Mouse (Mus musculus) lung, embryonic 15.5 days (tissue): ENCODE measurements around the gene Myo9b. TPM values are rescaled to one million over a fixed set of nuclear protein-coding genes. Genes with fewer than 3 reads are reported as not detected.
"Not testable (repeated sequence)": the region's sequence is repeated elsewhere in the genome, so short reads cannot be mapped to it uniquely, and the experiment has no call there.

ENCODE experiments used
- ATAC-seq: fragments of 200-750 bp; cut with Nextera tagmentation; 2 replicates; pipeline ENCODE4 v1.8.0; 2017; ENCODE audit warnings: moderate number of reproducible peaks, borderline replicate concordance; ENCODE audit not compliant: low FRiP score, low TSS enrichment; ENCODE audit errors: extremely low read depth
- H3K27ac ChIP-seq: fragments of 300-500 bp; sonication (generic); 2 replicates; pipeline ENCODE4 v1.5.1; 2015; ENCODE audit warnings: moderate library complexity, mild to moderate bottlenecking, inconsistent platforms
- H3K27me3 ChIP-seq: fragments of 300-500 bp; sonication (generic); 2 replicates; pipeline ENCODE4 v1.6.1; 2015; ENCODE audit warnings: inconsistent platforms
- H3K36me3 ChIP-seq: fragments of 300-500 bp; sonication (generic); 2 replicates; pipeline ENCODE4 v1.6.1; 2015; ENCODE audit warnings: inconsistent platforms
- H3K4me1 ChIP-seq: fragments of 300-500 bp; sonication (generic); 2 replicates; pipeline ENCODE4 v1.6.1; 2015; ENCODE audit warnings: inconsistent platforms
- H3K4me2 ChIP-seq: fragments of 300-500 bp; sonication (generic); 2 replicates; pipeline ENCODE4 v1.6.1; 2015; ENCODE audit warnings: inconsistent platforms, mild to moderate bottlenecking, moderate library complexity
- H3K4me3 ChIP-seq: fragments of 300-500 bp; sonication (generic); 2 replicates; pipeline ENCODE4 v1.5.1; 2015; ENCODE audit warnings: mild to moderate bottlenecking, inconsistent platforms
- H3K9ac ChIP-seq: fragments of 300-500 bp; sonication (generic); 2 replicates; pipeline ENCODE4 v1.6.1; 2015; ENCODE audit warnings: inconsistent platforms
- H3K9me3 ChIP-seq: fragments of 300-500 bp; sonication (generic); 2 replicates; pipeline ENCODE4 v1.6.1; 2016; ENCODE audit warnings: inconsistent platforms
- WGBS: fragments of 180-500 bp; shearing (Covaris S2); methylation state at CpG from one replicate; pipeline ENCODE4 v1.1.7; 2015; 5-methylcytosine and 5-hydroxymethylcytosine counted together
- polyA plus RNA-seq: library from polyadenylated mRNA; unstranded; fragments of >200 nt; fragmentation: Nextera tagmentation; extraction: Ambion mirVana; gene quantifications from 2 replicates; pipeline ENCODE4 v1.2.1, GENCODE M21; 2015

Myo9b gene
- polyA plus RNA-seq, 1 experiment from 2014 or later: 18.5 TPM

- H3K4me3 ChIP-seq: no peak overlapping the region
- H3K4me1 ChIP-seq: no peaks in the 10 kb centered on the region
- H3K27ac ChIP-seq: no peak overlapping the region
- no peak for ATAC-seq
- no peak overlapping the region for H3K4me2 ChIP-seq
- no peak overlapping the region for H3K9ac ChIP-seq
- WGBS: 95% methylated on average over 3 of the region's 3 CpGs
- H3K36me3 ChIP-seq: peaks cover 20% of the 10 kb centered on the region; the same call in 1 of the 2 replicates
- no peaks in the 10 kb centered on the region for H3K27me3 ChIP-seq
- no peaks in the 10 kb centered on the region for H3K9me3 ChIP-seq
These were observed 27.2 kb downstream of the Myo9b start for GRCm38 (mm10) chr8:71299716-71300115.

DNA sequence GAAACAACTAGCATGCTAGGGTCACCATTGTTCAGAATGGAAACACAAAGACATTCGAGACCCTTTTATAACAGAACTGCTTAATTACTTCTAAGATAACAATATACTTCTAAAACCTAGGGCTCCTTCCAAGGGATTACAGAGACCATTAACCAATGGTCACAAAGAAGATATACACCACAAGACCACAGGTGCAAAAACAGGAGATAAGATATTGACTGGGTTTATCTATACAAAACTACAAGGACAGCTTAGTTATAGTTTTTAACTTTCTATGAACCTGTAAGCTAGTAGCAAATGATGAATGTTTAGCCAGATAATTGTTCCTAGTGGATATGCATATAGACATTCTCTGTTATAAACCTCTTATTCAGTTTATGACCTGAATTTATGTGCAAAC lies 30.3 kb downstream of the Myo9b start:
- Histone ChIP-seq H3K27me3 (no peaks in the 10 kb centered on the region), H3K9ac (no peak overlapping the region), H3K4me2 (no peak overlapping the region), H3K27ac (no peak overlapping the region), H3K4me1 (no peaks in the 10 kb centered on the region), H3K36me3 (peaks cover 10% of the 10 kb centered on the region; the same call in 1 of the 2 replicates), H3K4me3 (no peak overlapping the region), H3K9me3 (no peaks in the 10 kb centered on the region)
- ATAC-seq: no peak
- WGBS: 100% methylated on average over 1 of the region's 1 CpGs

DNA sequence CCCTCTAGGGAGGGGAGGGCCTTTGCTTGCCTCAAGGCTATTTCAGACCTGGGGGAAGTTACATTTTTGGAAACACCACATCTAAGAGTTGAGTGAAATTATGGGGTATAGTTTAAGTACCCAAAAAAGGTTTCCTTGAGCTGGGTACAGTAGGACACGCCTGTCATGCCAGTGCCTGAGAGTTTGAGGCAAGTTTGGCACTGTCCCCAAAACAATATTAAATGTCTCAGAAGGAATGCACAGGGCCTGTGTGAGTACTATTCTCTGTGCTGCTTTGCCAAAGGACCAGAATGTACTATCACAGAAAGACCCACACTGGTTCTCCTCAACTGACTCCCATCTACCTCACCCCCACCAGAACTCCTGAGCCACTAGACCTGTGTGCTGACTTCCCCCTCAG lies 31.1 kb downstream of the Myo9b start:
- no peak overlapping the region for H3K4me2 ChIP-seq
- ATAC-seq: no peak

DNA sequence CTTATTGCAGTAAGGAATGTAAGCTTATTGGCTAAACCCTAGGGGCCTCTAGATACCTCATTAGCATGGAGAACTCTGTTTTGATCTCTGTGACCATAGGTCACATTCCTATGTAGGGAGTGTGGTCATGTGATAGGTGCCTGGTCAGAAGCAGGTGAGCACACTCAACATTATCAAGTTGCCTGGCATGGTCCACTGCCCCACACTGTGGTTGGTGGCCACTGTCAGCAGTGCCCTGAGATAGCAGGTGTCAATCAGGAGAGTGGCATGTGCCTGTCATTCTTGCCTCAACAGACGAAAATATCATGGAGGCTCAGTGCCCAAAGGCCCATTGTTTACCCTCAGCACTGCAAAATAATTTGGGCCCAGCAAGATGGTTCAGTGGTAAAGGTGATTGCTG lies 33.5 kb downstream of the Myo9b start:
- no peak for ATAC-seq
- Histone ChIP-seq H3K27me3 (no peaks in the 10 kb centered on the region), H3K4me1 (no peaks in the 10 kb centered on the region), H3K9me3 (no peaks in the 10 kb centered on the region), H3K4me3 (no peak overlapping the region), H3K9ac (no peak overlapping the region), H3K4me2 (no peak overlapping the region), H3K36me3 (peaks cover 10% of the 10 kb centered on the region; the same call in 1 of the 2 replicates), H3K27ac (no peak overlapping the region)
- 67% methylated on average over 1 of the region's 1 CpGs for WGBS

More for the DNA sequence above, 31.1 kb downstream of the Myo9b start:
- Histone ChIP-seq H3K27me3 (no peaks in the 10 kb centered on the region), H3K9me3 (no peaks in the 10 kb centered on the region), H3K36me3 (peaks cover 10% of the 10 kb centered on the region; the same call in 1 of the 2 replicates), H3K4me1 (no peaks in the 10 kb centered on the region), H3K4me3 (no peak overlapping the region), H3K27ac (no peak overlapping the region), H3K9ac (no peak overlapping the region)
- WGBS: 83% methylated on average over 1 of the region's 1 CpGs

GRCm38 (mm10) chr8:71307371-71307770 lies 34.9 kb downstream of the Myo9b start:
- H3K27ac ChIP-seq: no peak overlapping the region
- 82% methylated on average over 1 of the region's 1 CpGs for WGBS
- no peak overlapping the region for H3K4me3 ChIP-seq
- H3K9ac ChIP-seq: no peak overlapping the region
- H3K27me3 ChIP-seq: no peaks in the 10 kb centered on the region
- H3K4me2 ChIP-seq: no peak overlapping the region
- peaks cover 3% of the 10 kb centered on the region for H3K4me1 ChIP-seq
- peaks cover 10% of the 10 kb centered on the region; the same call in 1 of the 2 replicates for H3K36me3 ChIP-seq
- H3K9me3 ChIP-seq: no peaks in the 10 kb centered on the region
- ATAC-seq: no peak

- H3K4me2 ChIP-seq: no peak overlapping the region
- H3K36me3 ChIP-seq: peaks cover 6% of the 10 kb centered on the region; the same call in 1 of the 2 replicates
- no peak overlapping the region for H3K9ac ChIP-seq
- no peak overlapping the region for H3K4me3 ChIP-seq
- ATAC-seq: no peak
- WGBS: 79% methylated on average over 4 of the region's 4 CpGs
- no peak overlapping the region for H3K27ac ChIP-seq
- no peaks in the 10 kb centered on the region for H3K27me3 ChIP-seq
- H3K9me3 ChIP-seq: no peaks in the 10 kb centered on the region
- peaks cover 8% of the 10 kb centered on the region for H3K4me1 ChIP-seq
These were observed 35.4 kb downstream of the Myo9b start for GRCm38 (mm10) chr8:71307913-71308312.

DNA sequence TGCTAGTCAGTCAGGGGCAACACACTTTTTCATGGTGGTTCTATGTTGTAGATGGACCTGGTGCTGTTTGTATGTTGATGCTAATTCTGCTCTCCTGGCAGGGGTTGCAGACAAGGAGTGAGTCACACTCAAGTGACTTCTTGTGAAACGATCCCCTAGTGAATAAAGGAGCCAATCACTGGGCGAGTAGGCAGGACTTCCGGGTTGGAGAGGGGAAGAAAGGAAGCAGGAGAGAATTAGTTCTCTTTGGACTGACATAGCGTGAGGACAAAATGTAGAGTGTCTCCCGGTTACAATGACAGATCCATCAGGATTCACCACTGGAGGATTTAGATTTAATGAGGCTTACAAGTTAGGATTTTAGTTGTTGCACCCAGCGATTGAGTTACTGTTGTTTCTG lies 37.9 kb downstream of the Myo9b start:
- Histone ChIP-seq H3K36me3 (no peaks in the 10 kb centered on the region), H3K27ac (no peak overlapping the region), H3K4me1 (peaks cover 10% of the 10 kb centered on the region), H3K9me3 (no peaks in the 10 kb centered on the region), H3K4me2 (no peak overlapping the region), H3K27me3 (no peaks in the 10 kb centered on the region), H3K4me3 (no peak overlapping the region), H3K9ac (no peak overlapping the region)
- no peak for ATAC-seq
- WGBS: 69% methylated on average over 6 of the region's 6 CpGs

GRCm38 (mm10) chr8:71312700-71313099 lies 40.2 kb downstream of the Myo9b start:
- Histone ChIP-seq H3K36me3 (no peaks in the 10 kb centered on the region; the same call in 1 of the 2 replicates), H3K4me3 (no peak overlapping the region), H3K9me3 (no peaks in the 10 kb centered on the region), H3K27me3 (no peaks in the 10 kb centered on the region), H3K4me1 (peaks cover 10% of the 10 kb centered on the region), H3K4me2 (no peak overlapping the region), H3K9ac (no peak overlapping the region), H3K27ac (peak overlapping the region; percentile 39; the same call in 1 of the 2 replicates)
- 18% methylated on average over 1 of the region's 1 CpGs for WGBS
- ATAC-seq: peak; percentile 52; the same call in 1 of the 2 replicates

DNA sequence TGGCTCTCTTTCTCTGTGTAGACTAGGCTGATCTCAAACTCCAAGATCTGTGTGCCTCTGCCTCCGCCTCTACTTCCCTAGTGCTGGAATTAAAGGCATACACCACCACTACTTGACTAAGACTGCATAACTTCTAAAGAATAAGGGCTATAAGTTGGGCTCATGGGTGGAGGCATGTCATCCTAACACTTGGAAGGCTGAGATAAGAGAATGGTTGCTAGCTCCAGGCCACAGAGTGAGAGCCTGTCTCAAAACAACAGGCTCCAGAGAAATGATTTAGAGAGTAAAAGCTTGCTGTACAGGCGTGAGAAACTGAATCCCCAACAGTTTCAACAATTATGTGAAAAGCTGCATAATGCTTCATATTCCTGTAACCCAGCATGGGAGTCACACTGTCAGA lies 41.4 kb downstream of the Myo9b start:
- no peak overlapping the region for H3K4me3 ChIP-seq
- no peak overlapping the region for H3K9ac ChIP-seq
- no peak for ATAC-seq
- H3K4me2 ChIP-seq: no peak overlapping the region
- H3K27ac ChIP-seq: no peak overlapping the region
- H3K27me3 ChIP-seq: no peaks in the 10 kb centered on the region
- no peaks in the 10 kb centered on the region; the same call in 1 of the 2 replicates for H3K36me3 ChIP-seq
- no peaks in the 10 kb centered on the region for H3K9me3 ChIP-seq
- WGBS: 75% methylated on average over 2 of the region's 2 CpGs
- peaks cover 10% of the 10 kb centered on the region for H3K4me1 ChIP-seq

DNA sequence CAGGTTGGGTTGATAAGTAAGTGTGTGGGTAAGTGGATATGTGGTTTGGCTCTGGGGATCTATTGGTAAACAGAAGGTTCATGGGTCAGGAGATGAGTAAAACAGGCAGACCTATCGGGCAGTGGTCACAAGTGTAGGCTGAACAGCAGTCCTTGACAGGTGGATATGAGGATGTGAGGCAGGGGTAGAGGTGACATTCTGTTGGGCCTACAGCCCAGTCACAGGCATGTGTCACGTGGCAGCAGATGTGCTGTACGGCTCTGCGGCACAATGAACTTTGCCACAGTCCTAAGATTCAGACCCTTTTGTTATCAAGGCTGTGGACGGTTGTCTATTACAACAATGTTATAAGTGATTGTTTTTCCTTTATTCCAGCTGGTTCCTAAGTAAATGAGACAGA lies 43.5 kb downstream of the Myo9b start:
- ATAC-seq: no peak
- no peaks in the 10 kb centered on the region for H3K9me3 ChIP-seq
- no peaks in the 10 kb centered on the region; the same call in 1 of the 2 replicates for H3K36me3 ChIP-seq
- H3K27ac ChIP-seq: no peak overlapping the region
- no peak overlapping the region for H3K4me3 ChIP-seq
- no peak overlapping the region for H3K4me2 ChIP-seq
- no peaks in the 10 kb centered on the region for H3K27me3 ChIP-seq
- peaks cover 10% of the 10 kb centered on the region for H3K4me1 ChIP-seq
- 86% methylated on average over 5 of the region's 5 CpGs for whole genome bisulfite sequencing
- H3K9ac ChIP-seq: no peak overlapping the region

DNA sequence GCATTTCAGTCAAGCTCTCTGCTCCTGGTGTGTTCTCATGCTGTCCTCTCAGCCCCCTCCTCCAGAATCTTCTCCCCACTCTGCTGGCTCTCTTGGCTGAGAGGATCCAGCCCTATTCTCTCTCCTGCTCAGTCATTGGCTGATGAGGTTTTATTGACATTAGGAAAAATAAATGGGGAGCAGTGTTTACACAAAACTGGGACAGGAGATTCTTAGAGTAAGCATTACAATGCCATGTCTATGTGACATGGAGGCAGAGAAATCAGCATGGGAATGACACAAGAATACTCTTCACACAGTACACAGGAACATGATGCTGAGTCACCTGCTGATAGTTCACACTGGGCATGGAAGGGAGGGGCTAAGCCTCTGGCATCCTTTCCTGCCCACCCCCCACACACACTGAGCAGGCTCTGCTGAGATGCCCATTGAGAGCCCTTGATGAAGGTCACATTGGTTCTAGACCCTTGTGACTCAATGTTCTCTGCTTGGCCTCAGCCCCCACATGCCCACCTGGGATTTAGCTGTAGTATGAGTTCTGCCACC lies 44.0 kb downstream of the Myo9b start:
- no peaks in the 10 kb centered on the region for H3K9me3 ChIP-seq
- H3K9ac ChIP-seq: no peak overlapping the region
- peaks cover 10% of the 10 kb centered on the region for H3K4me1 ChIP-seq
- no peak overlapping the region for H3K4me2 ChIP-seq
- H3K27me3 ChIP-seq: no peaks in the 10 kb centered on the region
- H3K27ac ChIP-seq: no peak overlapping the region
- ATAC-seq: no peak
- H3K4me3 ChIP-seq: no peak overlapping the region
- no peaks in the 10 kb centered on the region; the same call in 1 of the 2 replicates for H3K36me3 ChIP-seq

DNA sequence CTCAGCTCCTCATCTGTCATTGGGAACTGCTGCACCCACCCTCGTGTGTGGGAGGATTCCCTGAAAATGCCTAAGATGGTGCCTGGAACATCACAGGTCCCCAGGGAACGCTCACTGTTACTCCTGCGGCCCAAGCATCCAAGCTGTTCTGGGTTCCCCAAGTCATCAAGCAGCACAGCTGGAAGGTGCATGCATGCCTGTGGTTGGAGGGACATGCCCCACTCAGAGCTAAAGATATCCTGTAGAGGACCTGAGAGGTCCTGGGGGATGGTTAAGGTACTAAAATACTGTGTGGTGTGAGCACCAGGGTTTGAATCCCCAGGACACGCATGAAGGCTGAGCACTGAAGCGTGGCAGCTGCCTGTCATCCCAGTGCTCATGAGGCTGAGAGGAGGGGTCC lies 46.1 kb downstream of the Myo9b start:
- WGBS: 89% methylated on average over 5 of the region's 5 CpGs
- not testable (repeated sequence) for ATAC-seq, H3K4me3 ChIP-seq, H3K4me1 ChIP-seq, H3K4me2 ChIP-seq, H3K27me3 ChIP-seq, H3K9me3 ChIP-seq, H3K27ac ChIP-seq, H3K9ac ChIP-seq
- peaks cover 13% of the 10 kb centered on the region for H3K36me3 ChIP-seq

DNA sequence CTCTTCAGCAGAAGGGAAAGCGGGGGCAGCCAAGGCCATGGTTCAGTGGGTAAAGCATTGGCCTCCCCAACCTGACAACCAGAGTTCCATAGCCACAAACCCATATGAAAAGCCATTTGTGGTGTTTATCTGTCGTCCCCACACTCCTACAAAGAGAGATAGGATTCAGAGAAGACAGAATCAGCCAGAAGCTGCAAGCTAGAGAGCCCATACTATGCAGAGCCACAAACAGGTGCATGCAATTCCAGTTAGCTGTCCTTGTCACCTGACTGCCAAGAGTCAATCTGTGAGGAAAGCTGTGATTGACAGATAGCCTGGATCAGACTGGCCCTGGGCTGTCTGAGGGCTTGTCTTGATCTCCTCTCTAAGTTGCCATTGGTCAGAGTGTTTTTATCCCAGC lies 47.2 kb downstream of the Myo9b start:
- 78% methylated on average over 2 of the region's 2 CpGs for WGBS
- H3K36me3 ChIP-seq: peaks cover 24% of the 10 kb centered on the region

More for the DNA sequence above, 47.2 kb downstream of the Myo9b start:
- not testable (repeated sequence) for H3K4me3 ChIP-seq, H3K27me3 ChIP-seq, H3K27ac ChIP-seq, H3K9me3 ChIP-seq, ATAC-seq, H3K9ac ChIP-seq, H3K4me2 ChIP-seq, H3K4me1 ChIP-seq
